Mouse (Mus musculus): Measurements from ENCODE around the gene Epb41l2. TPM values are rescaled to one million over a fixed set of nuclear protein-coding genes. Genes with fewer than 3 reads are reported as not detected.

The Epb41l2 gene
- total RNA-seq, 2 experiments from 2014 or later, result 165 to 192 TPM

DNA sequence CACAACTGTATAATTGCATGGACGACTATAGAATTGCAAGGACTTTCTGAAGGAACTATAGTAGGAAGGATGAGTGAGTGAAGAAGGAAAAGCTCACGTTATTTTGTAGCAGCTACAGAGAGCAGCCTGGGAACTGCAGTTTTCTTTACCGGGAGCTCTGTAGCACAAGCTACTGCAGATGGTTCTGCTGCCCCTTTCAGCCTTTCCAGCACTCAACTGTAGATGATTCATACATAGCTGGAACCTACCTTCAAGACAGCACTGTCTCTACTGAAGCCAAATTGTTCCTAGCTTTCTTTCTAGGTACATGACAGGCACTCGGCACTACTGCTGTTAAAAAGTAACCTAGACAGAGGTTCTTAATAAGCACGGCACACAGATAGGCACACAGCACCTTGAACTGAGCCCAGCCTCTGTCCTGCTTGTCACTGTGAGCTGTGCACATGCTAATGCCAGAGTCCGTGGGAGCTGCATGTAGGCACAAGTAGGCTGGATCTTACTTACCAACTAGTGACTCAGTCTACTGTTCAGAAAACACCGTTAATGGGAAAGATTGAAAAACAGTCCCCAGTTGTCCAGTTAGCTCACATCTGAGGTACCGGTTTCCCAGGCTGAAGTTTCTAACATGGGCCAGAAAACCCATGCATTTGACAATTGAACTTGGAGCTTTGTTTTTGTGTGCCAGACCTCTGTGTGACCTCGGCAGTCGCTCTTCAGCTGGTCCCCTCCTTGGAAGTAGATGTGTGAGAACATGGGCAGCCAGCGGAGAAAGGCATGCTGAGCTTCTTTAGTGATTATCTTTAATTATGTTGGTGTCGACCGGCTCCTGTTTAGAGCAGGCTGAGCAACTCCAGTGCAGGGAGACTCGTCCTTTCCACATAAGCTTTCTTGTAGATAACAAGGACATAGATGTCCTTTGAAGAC lies 38.4 kb downstream of the Epb41l2 start:
- no peak for DNase-seq (ENCODE audit: low spot score in 2 of 2)

DNA sequence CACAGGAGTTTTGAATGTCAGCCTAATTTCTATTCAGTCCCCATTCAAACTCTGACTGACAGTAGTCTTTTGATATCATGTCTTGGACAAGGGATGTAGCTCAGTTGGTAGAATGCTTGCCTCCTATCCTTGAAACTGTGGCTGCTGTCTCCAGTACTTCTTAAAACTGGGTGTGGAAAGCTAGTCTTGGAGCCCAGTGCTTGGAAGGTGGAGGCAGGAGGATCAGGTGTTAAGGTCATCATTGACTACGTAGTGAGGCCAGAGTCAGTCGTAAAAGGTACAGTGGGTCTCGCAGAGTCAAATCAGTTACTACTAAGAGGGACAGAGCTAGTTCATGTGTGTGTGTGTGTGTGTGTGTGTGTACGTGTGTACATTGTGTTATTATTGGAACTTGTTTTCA lies 39.4 kb downstream of the Epb41l2 start:
- DNase-seq (ENCODE audit: low spot score in 2 of 2), result no peak

- DNase-seq (ENCODE audit: low spot score in 2 of 2), result no peak
Observed at GRCm38 (mm10) chr10:25400076-25400475, 40.5 kb downstream of the Epb41l2 start.

DNA sequence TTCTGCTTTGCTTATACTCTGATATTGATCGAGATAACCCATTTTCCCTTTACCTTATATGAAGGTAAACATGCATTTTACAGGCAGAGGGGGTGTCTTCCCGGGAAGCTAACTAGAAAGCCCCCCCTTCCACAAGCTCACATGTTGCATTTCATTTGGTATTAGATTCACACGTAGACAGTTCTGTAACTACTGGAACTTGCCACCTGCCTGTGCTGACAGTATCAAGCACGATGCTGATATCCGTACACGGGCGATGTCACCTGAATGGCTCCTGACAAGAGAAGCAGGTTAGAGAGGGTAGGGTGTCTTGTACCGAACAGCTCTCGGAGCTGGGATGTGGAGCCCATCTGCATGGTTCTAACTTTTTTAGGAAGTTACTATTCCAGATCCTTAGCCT lies 41.0 kb downstream of the Epb41l2 start:
- DNase-seq (ENCODE audit: low spot score in 2 of 2), result no peak

- no peak for DNase-seq (ENCODE audit: low spot score in 2 of 2)
Observed at GRCm38 (mm10) chr10:25401356-25401755, 41.8 kb downstream of the Epb41l2 start.

DNA sequence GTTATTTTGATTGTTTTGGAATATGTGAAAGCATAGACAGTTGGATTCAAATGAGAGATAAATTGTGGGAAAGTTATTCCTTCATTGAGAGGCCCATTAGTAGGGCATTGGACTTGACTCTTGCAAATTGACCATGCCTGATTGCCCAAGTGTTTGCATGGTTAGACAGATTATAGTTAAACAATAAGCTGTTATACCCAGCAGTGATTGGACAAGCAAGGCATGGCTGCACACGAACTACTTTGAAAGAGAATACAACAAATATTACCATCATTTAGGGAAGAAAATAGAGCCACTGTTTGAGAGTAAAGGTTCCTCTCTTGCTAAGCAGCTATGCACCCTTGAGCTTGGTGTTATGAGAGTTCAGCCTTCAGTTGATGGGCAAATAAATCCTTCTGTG lies 43.3 kb downstream of the Epb41l2 start:
- DNase-seq (ENCODE audit: low spot score in 2 of 2), result no peak

- no peak for DNase-seq (ENCODE audit: low spot score in 2 of 2)
Observed at GRCm38 (mm10) chr10:25403813-25404701, 44.5 kb downstream of the Epb41l2 start.

GRCm38 (mm10) chr10:25404702-25405098 lies 45.1 kb downstream of the Epb41l2 start:
- no peak for DNase-seq (ENCODE audit: low spot score in 2 of 2)

DNA sequence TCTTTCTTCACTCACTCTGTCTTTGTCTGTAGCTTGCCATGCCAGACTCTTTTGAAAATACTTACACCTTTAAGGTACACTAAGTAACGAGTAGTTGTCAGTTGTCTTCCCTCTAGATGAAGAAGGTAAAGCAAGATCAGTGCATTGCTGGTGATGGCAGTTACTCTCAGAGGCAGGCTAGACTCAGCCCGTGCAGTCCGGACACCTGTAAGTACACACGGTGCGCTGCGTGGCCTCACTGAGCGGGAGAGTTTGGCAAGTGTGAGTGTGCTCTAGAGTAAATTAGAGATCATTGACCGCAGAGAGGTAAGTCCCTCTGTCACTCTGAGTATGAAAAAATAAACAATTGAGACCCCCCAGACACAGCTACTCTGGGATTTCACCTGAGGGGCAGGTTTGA lies 46.0 kb downstream of the Epb41l2 start:
- no peak for DNase-seq (ENCODE audit: low spot score in 2 of 2)

DNA sequence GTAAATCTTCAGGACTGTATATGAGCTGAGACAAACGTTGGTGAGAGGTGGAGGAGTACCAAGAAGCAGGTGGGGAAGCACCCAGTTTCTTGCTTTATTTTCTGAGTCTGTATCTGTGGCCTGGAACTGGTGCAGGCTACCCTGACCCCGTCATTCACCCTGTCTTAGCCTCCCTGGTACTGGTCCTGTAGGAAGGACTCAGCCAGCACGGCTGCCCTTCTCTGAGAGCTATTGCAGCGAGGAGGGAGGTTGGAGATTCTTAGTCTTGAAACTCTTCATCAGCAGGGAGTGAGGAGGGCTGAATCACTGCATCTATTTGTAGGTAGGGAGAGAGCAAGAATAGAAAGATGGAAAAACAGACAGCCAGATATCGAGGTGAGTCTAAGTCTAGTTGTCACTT lies 47.1 kb downstream of the Epb41l2 start:
- DNase-seq (ENCODE audit: low spot score in 2 of 2), result no peak

GRCm38 (mm10) chr10:25408136-25408650 lies 48.6 kb downstream of the Epb41l2 start:
- DNase-seq (ENCODE audit: low spot score in 2 of 2), result no peak

DNA sequence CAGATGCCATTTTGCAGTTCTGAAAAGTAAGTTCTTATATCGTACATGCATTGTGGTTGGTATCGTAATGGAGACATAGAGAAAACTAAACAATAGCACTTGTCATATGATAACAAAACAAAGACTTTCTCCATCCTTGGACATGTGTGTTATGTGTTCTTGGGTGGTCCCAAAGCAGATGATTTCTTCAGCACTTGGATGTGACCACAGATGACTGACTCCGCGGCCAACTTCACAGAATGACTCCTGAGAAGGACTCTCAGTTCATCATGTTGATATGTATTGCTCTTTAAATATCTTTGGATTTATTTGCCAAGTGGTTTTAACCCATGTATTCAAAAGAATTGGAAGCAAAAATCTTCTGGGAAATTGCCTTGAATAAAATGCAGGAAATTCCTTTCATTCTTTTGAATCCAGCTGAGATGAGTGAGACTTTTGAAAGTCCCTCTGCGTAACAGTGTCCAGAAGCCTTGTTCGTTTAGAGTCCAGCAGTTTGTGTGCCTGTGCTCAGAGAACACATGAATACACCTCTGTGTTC lies 52.3 kb downstream of the Epb41l2 start:
- no peak for DNase-seq (ENCODE audit: low spot score in 2 of 2)

DNA sequence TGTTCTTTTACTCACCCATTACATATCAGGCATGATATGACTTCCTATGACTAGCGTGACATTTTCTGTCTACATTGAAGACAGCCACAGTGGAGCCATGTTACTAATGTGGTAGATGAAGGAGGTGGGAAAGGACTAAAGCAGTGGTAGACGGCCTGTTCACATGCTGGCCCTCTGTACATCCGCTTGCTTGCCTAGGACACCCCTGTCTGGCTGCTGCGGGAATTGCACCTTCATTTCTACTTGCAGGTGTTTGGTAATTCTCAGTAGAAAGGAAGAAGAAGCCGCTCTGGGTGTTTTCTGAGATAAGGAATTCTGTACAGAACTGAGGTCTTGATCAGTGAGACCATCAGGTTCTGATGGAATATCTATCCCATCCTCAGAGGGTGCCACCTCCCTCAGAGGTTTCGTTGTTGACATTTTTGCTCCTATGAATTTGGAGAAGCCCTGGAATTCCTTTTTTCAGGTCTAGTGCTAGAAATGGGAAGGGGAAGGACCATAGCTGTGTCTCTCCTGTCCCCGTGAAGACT lies 55.7 kb downstream of the Epb41l2 start:
- no peak for DNase-seq (ENCODE audit: low spot score in 2 of 2)

GRCm38 (mm10) chr10:25416696-25417095 lies 57.1 kb downstream of the Epb41l2 start:
- no peak for DNase-seq (ENCODE audit: low spot score in 2 of 2)

GRCm38 (mm10) chr10:25426058-25426457 lies 66.5 kb downstream of the Epb41l2 start:
- DNase-seq (ENCODE audit: low spot score in 2 of 2), result no peak

DNA sequence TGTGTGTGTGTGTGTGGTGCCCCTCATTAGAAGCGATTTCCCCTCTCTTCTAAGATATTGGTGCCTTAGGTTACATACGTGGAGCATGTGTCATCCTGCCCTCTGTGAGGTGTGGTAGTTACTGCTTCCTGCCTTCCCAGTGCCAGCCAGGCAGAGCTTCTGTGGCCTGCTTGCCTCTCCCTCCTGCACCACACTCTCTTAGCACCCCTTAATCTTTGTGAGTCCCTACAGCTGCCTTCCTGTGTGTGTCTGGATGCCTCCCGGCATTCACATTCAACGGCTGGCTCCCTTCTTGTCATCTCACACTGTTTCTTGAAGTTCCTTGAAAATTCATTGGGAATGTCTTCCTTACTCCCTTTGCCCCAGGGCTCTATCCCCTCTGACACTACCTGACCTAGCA lies 67.2 kb downstream of the Epb41l2 start:
- no peak for DNase-seq (ENCODE audit: low spot score in 2 of 2)

DNA sequence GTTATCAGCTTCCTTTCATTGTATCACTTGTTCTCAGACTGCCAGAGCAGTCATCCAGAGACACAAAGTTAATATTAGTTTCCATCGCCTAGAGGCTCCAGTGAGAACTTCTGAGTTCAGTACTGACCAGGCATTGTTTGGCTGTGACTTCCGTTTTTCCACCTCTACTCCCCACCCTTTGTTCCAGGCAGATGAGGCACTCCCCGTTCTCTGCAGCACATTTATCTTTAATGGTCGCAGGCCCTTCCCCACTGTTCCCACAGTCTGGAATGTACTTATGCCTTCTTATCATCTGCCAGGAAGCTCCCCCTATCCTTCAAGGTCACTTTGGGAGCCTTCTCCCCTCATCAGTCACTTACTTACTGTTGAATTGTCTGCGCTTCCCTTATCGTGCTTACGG lies 67.9 kb downstream of the Epb41l2 start:
- DNase-seq (ENCODE audit: low spot score in 2 of 2), result no peak

DNA sequence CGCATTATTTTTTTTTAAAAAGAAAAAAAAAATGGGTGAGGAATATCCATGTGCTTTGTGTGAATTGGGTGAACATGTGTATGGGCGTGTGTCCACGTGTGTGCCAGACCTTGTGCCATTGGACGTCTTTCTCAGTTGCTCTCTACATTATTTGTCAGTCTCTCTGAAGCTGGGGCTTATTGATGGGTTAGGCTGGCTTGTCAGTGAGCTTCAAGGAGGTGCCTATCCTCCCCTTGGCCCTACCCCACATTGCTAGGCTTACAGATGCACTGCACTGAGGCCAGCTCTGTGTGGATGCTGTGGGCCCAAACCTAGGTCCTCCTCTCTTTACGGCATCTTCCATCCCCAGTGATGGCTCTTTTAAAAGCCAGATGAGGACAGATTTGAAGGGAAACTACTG lies 69.1 kb downstream of the Epb41l2 start:
- no peak for DNase-seq (ENCODE audit: low spot score in 2 of 2)

GRCm38 (mm10) chr10:25429346-25429745 lies 69.7 kb downstream of the Epb41l2 start:
- no peak for DNase-seq (ENCODE audit: low spot score in 2 of 2)

GRCm38 (mm10) chr10:25430862-25431261 lies 71.3 kb downstream of the Epb41l2 start:
- no peak for DNase-seq (ENCODE audit: low spot score in 2 of 2)

DNA sequence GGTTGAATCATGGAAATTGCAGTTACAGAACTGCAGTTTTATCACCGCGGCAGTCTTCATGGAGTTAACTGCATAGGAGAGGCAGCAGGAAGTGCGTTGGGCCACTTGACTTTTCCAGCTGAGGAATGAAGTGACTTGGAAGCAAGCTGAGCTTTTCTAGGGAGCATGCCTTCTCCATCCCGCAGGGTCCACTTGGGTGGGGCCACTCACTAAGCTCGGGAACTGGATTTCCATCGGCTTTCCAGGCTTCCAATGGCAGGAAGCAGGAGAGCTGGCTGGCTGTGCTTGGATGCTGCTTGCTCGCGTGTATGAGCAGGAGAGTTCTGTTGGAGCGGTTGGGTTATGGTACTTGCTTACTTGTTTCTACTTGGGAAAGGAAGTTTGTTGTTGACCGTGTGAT lies 72.8 kb downstream of the Epb41l2 start:
- DNase-seq (ENCODE audit: low spot score in 2 of 2), result no peak
